Mouse (Mus musculus): ENCODE data around the gene Man2c1. TPM values are rescaled to one million over a fixed set of nuclear protein-coding genes. Genes with fewer than 3 reads are reported as not detected.

Man2c1 gene
- polyA plus RNA-seq, 1 experiment from 2014 or later, result 35.4 TPM

GRCm38 (mm10) chr9:57166173-57166572 lies 35.7 kb downstream of the Man2c1 start:
- ATAC-seq (replicated peaks; ENCODE audit: low FRiP score, low TSS enrichment, low read depth) (no peak), DNase-seq (ENCODE audit: low spot score) (no peak)
- H3K36me3 ChIP-seq (ENCODE audit: control insufficient read depth, insufficient read depth, low read length), result no peaks in the 10 kb centered on the region
- H3K4me3 ChIP-seq (ENCODE audit: low read depth, low read length), result no peak overlapping the region
- WGBS, result 93% methylated on average over 2 of the region's 2 CpGs
- H3K27ac ChIP-seq (ENCODE audit: low read depth), result no peak overlapping the region
- no peak overlapping the region for H3K4me2 ChIP-seq (ENCODE audit: low read length)
- H3K9ac ChIP-seq (ENCODE audit: low read length), result no peak overlapping the region
- H3K4me1 ChIP-seq (replicated peaks; ENCODE audit: control insufficient read depth, insufficient read depth, low read length), result no peaks in the 10 kb centered on the region
- no peaks in the 10 kb centered on the region for H3K27me3 ChIP-seq (replicated peaks; ENCODE audit: control insufficient read depth, insufficient read depth, low read length)
- H3K9me3 ChIP-seq (ENCODE audit: control insufficient read depth, low read length), result no peaks in the 10 kb centered on the region

GRCm38 (mm10) chr9:57168411-57168810 lies 37.9 kb downstream of the Man2c1 start:
- H3K27ac ChIP-seq (ENCODE audit: low read depth), result no peak overlapping the region
- WGBS, result 80% methylated on average over 5 of the region's 5 CpGs

More at GRCm38 (mm10) chr9:57168411-57168810, 37.9 kb downstream of the Man2c1 start:
- no peak overlapping the region for H3K9ac ChIP-seq (ENCODE audit: low read length)
- no peak overlapping the region for H3K4me3 ChIP-seq (ENCODE audit: low read depth, low read length)
- H3K4me2 ChIP-seq (ENCODE audit: low read length), result no peak overlapping the region
- DNase-seq (ENCODE audit: low spot score), result no peak
- no peak for ATAC-seq (replicated peaks; ENCODE audit: low FRiP score, low TSS enrichment, low read depth)
- no peaks in the 10 kb centered on the region for H3K36me3 ChIP-seq (ENCODE audit: control insufficient read depth, insufficient read depth, low read length)
- no peaks in the 10 kb centered on the region for H3K27me3 ChIP-seq (replicated peaks; ENCODE audit: control insufficient read depth, insufficient read depth, low read length)
- H3K9me3 ChIP-seq (ENCODE audit: control insufficient read depth, low read length), result no peaks in the 10 kb centered on the region
- no peaks in the 10 kb centered on the region for H3K4me1 ChIP-seq (replicated peaks; ENCODE audit: control insufficient read depth, insufficient read depth, low read length)

Other genes with a start within 250 kb of the Man2c1 start
- 5.1 and 5.8 TPM in 2 replicates for gene Snx33, start 202.3 kb upstream of the Man2c1 start, polyA plus RNA-seq (2014; fragmentation: Nextera tagmentation; extraction: Ambion mirVana)
- gene Imp3, start 193.2 kb upstream of the Man2c1 start, polyA plus RNA-seq (2014; fragmentation: Nextera tagmentation; extraction: Ambion mirVana), result 79.9 and 82.5 TPM in 2 replicates
- gene Snupn, start 179.8 kb upstream of the Man2c1 start, polyA plus RNA-seq (2014; fragmentation: Nextera tagmentation; extraction: Ambion mirVana), result 14.2 and 16.5 TPM in 2 replicates
- 23.5 and 24.0 TPM in 2 replicates for gene Ptpn9, start 135.8 kb upstream of the Man2c1 start, polyA plus RNA-seq (2014; fragmentation: Nextera tagmentation; extraction: Ambion mirVana)
- gene Sin3a, start 58.6 kb upstream of the Man2c1 start, polyA plus RNA-seq (2014; fragmentation: Nextera tagmentation; extraction: Ambion mirVana), result 42.1 and 45.5 TPM in 2 replicates
- 6.3 and 7.8 TPM in 2 replicates for gene Neil1, start 17.6 kb downstream of the Man2c1 start, polyA plus RNA-seq (2014; fragmentation: Nextera tagmentation; extraction: Ambion mirVana)
- 94.0 and 107 TPM in 2 replicates for gene Commd4, start 27.6 kb downstream of the Man2c1 start, polyA plus RNA-seq (2014; fragmentation: Nextera tagmentation; extraction: Ambion mirVana)
- gene Trcg1, start 105.9 kb downstream of the Man2c1 start, polyA plus RNA-seq (2014; fragmentation: Nextera tagmentation; extraction: Ambion mirVana), result not detected in 2 replicates
- gene 1700017B05Rik, start 131.9 kb downstream of the Man2c1 start, polyA plus RNA-seq (2014; fragmentation: Nextera tagmentation; extraction: Ambion mirVana), result 41.2 and 42.1 TPM in 2 replicates

Data from intestine, embryonic 14.5 days (tissue).